Mouse (Mus musculus) testis, adult 2 months (tissue): ENCODE data around the gene Rasl10b.

Source experiments
- CTCF ChIP-seq: fragments of 200-500 bp; IDR thresholded peaks from 2 replicates; pipeline ENCODE4 v1.5.1; 2012; ENCODE audit warnings: low read depth, mild to moderate bottlenecking, inconsistent platforms, low read length, moderate library complexity; ENCODE audit not compliant: control insufficient read depth, insufficient read depth, insufficient replicate concordance
- POLR2A ChIP-seq: fragments of 200-500 bp; IDR thresholded peaks from 2 replicates; pipeline ENCODE4 v1.6.1; 2012; ENCODE audit warnings: low read depth, mild to moderate bottlenecking, inconsistent platforms, low read length, moderate library complexity; ENCODE audit not compliant: control insufficient read depth

DNA sequence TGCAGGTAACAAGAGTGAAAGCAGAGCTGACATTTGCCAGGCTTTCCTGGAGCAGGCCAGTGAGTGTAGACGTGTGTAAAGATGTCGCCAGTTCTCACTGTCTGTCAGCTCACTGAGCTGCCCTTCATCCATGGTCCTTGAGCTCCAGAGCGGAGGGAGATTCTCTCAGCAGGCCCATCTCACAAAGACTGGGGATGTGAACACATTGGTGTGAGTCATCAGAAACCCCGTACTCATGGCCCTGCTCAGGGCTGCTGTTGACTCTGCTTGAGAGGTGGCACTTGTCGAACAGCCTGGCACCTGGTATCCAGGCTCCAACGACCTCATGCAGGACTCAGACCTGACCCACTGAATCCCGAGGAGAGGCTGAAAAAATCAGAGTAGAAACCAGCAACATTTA lies 5.2 kb upstream of the Rasl10b start:
- TF ChIP-seq CTCF: no peak
- no peak for TF ChIP-seq POLR2A
